Mouse (Mus musculus) heart, adult 2 months (tissue): ENCODE data around the gene Kdm2a.

ENCODE experiments used
- CTCF ChIP-seq: fragments of 200-600 bp; IDR thresholded peaks from 2 replicates; pipeline ENCODE4 v1.8.1; 2022; ENCODE audit warnings: antibody characterized with exemption, mild to moderate bottlenecking, moderate library complexity
- EP300 ChIP-seq: fragments of 200-500 bp; IDR thresholded peaks from 2 replicates; pipeline ENCODE4 v1.6.1; 2011; ENCODE audit warnings: low read depth, low read length, control low read depth; ENCODE audit not compliant: insufficient read depth
- POLR2A ChIP-seq: fragments of 200-500 bp; IDR thresholded peaks from 2 replicates; pipeline ENCODE4 v1.6.1; 2011; ENCODE audit warnings: mild to moderate bottlenecking, low read depth, low read length, control low read depth; ENCODE audit not compliant: insufficient read depth

GRCm38 (mm10) chr19:4396081-4396997 lies 1.7 kb downstream of the Kdm2a start:
- no peak for TF ChIP-seq CTCF
- TF ChIP-seq POLR2A = no peak
- TF ChIP-seq EP300 = no peak
